Mouse (Mus musculus) monocyte, adult 59 days (primary cell): ENCODE data around the gene Hsf3. TPM values are rescaled to one million over a fixed set of nuclear protein-coding genes. Genes with fewer than 3 reads are reported as not detected.

Source experiments
- total RNA-seq, 2 experiments: library from RNA; stranded (reverse); gene quantifications; one replicate each; pipeline ENCODE4 v1.2.4; 2023

Hsf3 gene
- total RNA-seq = not detected

GRCm38 (mm10) chrX:96456201-96456963 lies at the start of gene Hsf3:
Gene Hsf3 (minus strand): TSS chrX:96456294.

GRCm38 (mm10) chrX:96455149-96455548 lies 945 bp downstream of the Hsf3 start, which contains the start of gene Heph:
Gene Heph (plus strand): TSS chrX:96455359.

GRCm38 (mm10) chrX:96293338-96293737 lies 162.8 kb downstream of the Hsf3 start, which contains the start of gene Vsig4:
Gene Vsig4 (minus strand): TSS chrX:96293438.

Other genes with a start within 250 kb of the Hsf3 start
- 1 to 10 TPM in 1 of 2 experiments, not detected in 1; 1.3 TPM for gene Vsig4, start 162.9 kb downstream of the Hsf3 start, total RNA-seq
- gene Heph, start 935 bp downstream of the Hsf3 start, total RNA-seq = not detected